Mouse (Mus musculus) E14TG2a.4 (cell line): Measurements from ENCODE around the gene Mdh1b.

ENCODE experiments used
- CTCF ChIP-seq: conservative IDR thresholded peaks from 2 replicates; pipeline ENCODE4 v1.5.1; 2014; ENCODE audit warnings: low read length
- NANOG ChIP-seq: IDR thresholded peaks from 2 replicates; pipeline ENCODE4 v1.6.1; 2014; ENCODE audit warnings: borderline replicate concordance, low read length, mixed read lengths

GRCm38 (mm10) chr1:63708876-63709275 lies 21.2 kb downstream of the Mdh1b start:
- no peak for TF ChIP-seq CTCF
- TF ChIP-seq NANOG: no peak
